Mouse (Mus musculus) brain, embryonic 14.5 days (tissue): ENCODE results near the gene Sgcb.

ENCODE experiments used
- CTCF ChIP-seq: fragments of 200-500 bp; IDR thresholded peaks from 2 replicates; pipeline ENCODE4 v1.5.1; 2012; ENCODE audit warnings: inconsistent platforms, mild to moderate bottlenecking, moderate library complexity, borderline replicate concordance; ENCODE audit not compliant: insufficient read depth, insufficient read length; ENCODE audit errors: extremely low read depth
- POLR2A ChIP-seq: fragments of 200-500 bp; IDR thresholded peaks from 2 replicates; pipeline ENCODE4 v1.6.1; 2012; ENCODE audit warnings: mild to moderate bottlenecking, inconsistent platforms, borderline replicate concordance; ENCODE audit not compliant: poor library complexity, insufficient read depth, insufficient read length, severe bottlenecking; ENCODE audit errors: extremely low read depth

DNA sequence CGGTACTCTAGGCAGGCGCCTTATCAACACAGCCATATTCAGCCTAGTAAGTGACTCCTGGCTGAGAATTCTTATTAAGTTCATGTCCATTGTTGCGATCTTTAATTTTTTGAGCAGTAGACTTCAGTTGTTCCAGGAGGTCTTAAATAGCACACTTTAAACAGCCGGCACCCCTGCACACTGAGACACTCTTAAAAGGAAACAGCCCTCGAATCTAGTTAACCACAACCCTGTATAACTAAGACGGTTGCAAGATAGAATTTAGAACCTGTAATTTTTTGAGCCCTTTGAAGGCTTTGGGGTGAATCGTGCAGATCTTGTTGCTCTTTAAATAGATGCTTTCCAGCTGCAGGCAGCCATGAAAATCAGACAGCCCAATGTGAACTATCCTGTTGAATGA is 32.4 kb downstream of the Sgcb start:
- TF ChIP-seq CTCF = no peak
- no peak for TF ChIP-seq POLR2A
